8 mouse cellular contexts compared by ENCODE assay signal in the genomic region with DNA sequence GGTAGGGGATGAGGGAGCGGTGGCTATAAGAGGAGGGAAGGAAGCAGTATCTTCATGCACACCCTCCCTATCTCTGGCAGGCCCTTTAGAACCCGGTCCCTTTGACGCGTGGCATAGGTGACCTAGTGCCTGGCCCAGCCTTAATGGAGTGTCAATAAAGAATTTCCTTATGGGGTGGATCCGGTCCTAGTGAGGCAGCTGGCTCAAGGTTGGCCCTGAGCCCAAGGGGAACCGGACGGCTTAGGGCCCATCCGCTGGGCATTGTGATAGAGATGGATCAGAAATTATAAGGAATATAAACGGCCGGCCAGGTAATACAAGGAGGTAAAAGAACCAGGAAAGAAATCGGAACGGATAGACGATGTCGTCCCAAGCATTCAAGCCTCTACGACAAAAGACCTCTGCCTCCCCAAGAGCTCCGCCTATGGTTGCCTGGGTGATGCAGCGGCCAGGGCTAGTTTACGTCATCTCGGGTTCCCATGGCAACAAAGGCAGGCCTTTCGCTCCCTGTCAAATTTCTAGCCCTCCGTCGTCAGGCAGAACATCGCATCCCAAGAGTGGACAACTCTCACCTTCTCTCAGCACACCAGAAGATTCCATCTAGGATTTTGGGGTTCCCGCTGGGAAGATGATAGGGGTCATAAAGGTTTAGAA. TPM values are rescaled to one million over a fixed set of nuclear protein-coding genes. Genes with fewer than 3 reads are reported as not detected.
DNase-seq lines count a peak whose midpoint lies in the region; ATAC-seq and TF ChIP-seq lines count a peak whose summit lies in the region.

No protein-coding gene starts in this region.

- no peaks in the 10 kb centered on the region for H3K4me1 ChIP-seq in ES-E14 (ENCODE audit: control insufficient read depth in 2 of 2, insufficient read depth in 2 of 2, low read length in 2 of 2, poor library complexity in 1 of 2)
- H3K4me1 ChIP-seq in forebrain, embryonic 13.5 days = peaks cover 36% of the 10 kb centered on the region
- no peaks in the 10 kb centered on the region for H3K4me1 ChIP-seq in liver, postnatal 0 days (ENCODE audit: insufficient read depth)
- peaks cover 30% of the 10 kb centered on the region for H3K4me1 ChIP-seq in neural tube, embryonic 15.5 days

- TF ChIP-seq CTCF in liver, postnatal 0 days (IDR thresholded peaks at IDR 0.05; ENCODE audit: low read depth) = no peak; the same call in 1 of the 2 replicates

- peaks cover 23% of the 10 kb centered on the region for H3K27me3 ChIP-seq in forebrain, embryonic 13.5 days
- H3K27me3 ChIP-seq in liver, postnatal 0 days (ENCODE audit: insufficient read depth, low read length) = peaks cover 35% of the 10 kb centered on the region
- no peaks in the 10 kb centered on the region for H3K27me3 ChIP-seq in neural tube, embryonic 15.5 days (replicated peaks)

- H3K4me2 ChIP-seq in forebrain, embryonic 13.5 days = peak overlapping the region; percentile 66
- no peak overlapping the region for H3K4me2 ChIP-seq in liver, postnatal 0 days (ENCODE audit: low read depth, low read length)
- peak overlapping the region; percentile 71 for H3K4me2 ChIP-seq in neural tube, embryonic 15.5 days

- no peaks in the 10 kb centered on the region for H3K9me3 ChIP-seq in ES-E14 (ENCODE audit: control insufficient read depth, insufficient read depth, low read depth, low read length)
- H3K9me3 ChIP-seq in forebrain, embryonic 13.5 days (replicated peaks) = no peaks in the 10 kb centered on the region
- no peaks in the 10 kb centered on the region for H3K9me3 ChIP-seq in liver, postnatal 0 days (ENCODE audit: low read length)
- no peaks in the 10 kb centered on the region for H3K9me3 ChIP-seq in neural tube, embryonic 15.5 days (replicated peaks)

- in situ Hi-C loops in ES-E14 (cut with MboI; ENCODE audit: low sequenced_read_pairs in 2 of 2, unreplicated experiment in 2 of 2) = loop anchor here in 1 of 2 experiments (5.0 kb wide), 1 partner anchor 62 kb away; no protein-coding TSS in a partner anchor

- no peak overlapping the region for H3K27ac ChIP-seq in ES-E14 (ENCODE audit: insufficient read depth, low read depth, low read length, poor library complexity, severe bottlenecking)
- H3K27ac ChIP-seq in forebrain, embryonic 13.5 days = peak overlapping the region; percentile 84
- H3K27ac ChIP-seq in liver, postnatal 0 days (ENCODE audit: low read depth) = no peak overlapping the region
- H3K27ac ChIP-seq in neural tube, embryonic 15.5 days (replicated peaks) = peak overlapping the region; percentile 94

- H3K36me3 ChIP-seq in ES-E14 (ENCODE audit: control insufficient read depth, insufficient read depth, low read length, poor library complexity, severe bottlenecking) = no peaks in the 10 kb centered on the region
- no peaks in the 10 kb centered on the region for H3K36me3 ChIP-seq in forebrain, embryonic 13.5 days (ENCODE audit: poor library complexity, severe bottlenecking)
- H3K36me3 ChIP-seq in liver, postnatal 0 days (replicated peaks; ENCODE audit: insufficient read depth, low read length) = no peaks in the 10 kb centered on the region
- H3K36me3 ChIP-seq in neural tube, embryonic 15.5 days = peaks cover 5% of the 10 kb centered on the region; the same call in 1 of the 2 replicates

- H3K4me3 ChIP-seq in ES-E14 (ENCODE audit: insufficient read depth in 1 of 2, low read depth in 1 of 2, low read length in 2 of 2, poor library complexity in 1 of 2, severe bottlenecking in 1 of 2) = no peak overlapping the region
- H3K4me3 ChIP-seq in forebrain, embryonic 13.5 days = peak overlapping the region; percentile 44
- no peak overlapping the region for H3K4me3 ChIP-seq in liver, postnatal 0 days (ENCODE audit: low read depth, low read length)
- peak overlapping the region; percentile 49 for H3K4me3 ChIP-seq in neural tube, embryonic 15.5 days (replicated peaks)

- TF ChIP-seq EP300 in liver, postnatal 0 days (IDR thresholded peaks at IDR 0.05; ENCODE audit: low read depth) = no peak

- WGBS in forebrain, embryonic 13.5 days = 1% methylated on average over 24 of the region's 24 CpGs
- WGBS in liver, postnatal 0 days (ENCODE audit: insufficient replicate concordance) = 5% methylated on average over 24 of the region's 24 CpGs
- WGBS in neural tube, embryonic 15.5 days = 1% methylated on average over 24 of the region's 24 CpGs

- H3K9ac ChIP-seq in ES-E14 (ENCODE audit: insufficient read depth, low read depth, low read length, poor library complexity, severe bottlenecking) = no peak overlapping the region
- H3K9ac ChIP-seq in forebrain, embryonic 13.5 days = peak overlapping the region; percentile 65
- H3K9ac ChIP-seq in liver, postnatal 0 days (replicated peaks) = no peak overlapping the region
- H3K9ac ChIP-seq in neural tube, embryonic 15.5 days (replicated peaks) = peak overlapping the region; percentile 76

- peak; percentile 78 for DNase-seq in ES-E14 (ENCODE audit: low read depth, low spot score)
- DNase-seq in layer of hippocampus, adult 18-20 months (ENCODE audit: low spot score in 2 of 2) = peak; percentile 92 to 95
- peak; percentile 65 for DNase-seq in liver, postnatal 0 days
- peak; percentile 33 for DNase-seq in yolk sac, embryonic 10.5 days (ENCODE audit: low spot score)

- peak; percentile 85 for ATAC-seq in cerebellum, adult (ENCODE audit: insufficient number of reproducible peaks, low FRiP score, low TSS enrichment)
- ATAC-seq in forebrain, embryonic 13.5 days = peak; percentile 84
- peak; percentile 50; a peak in 3 of 4 replicates for ATAC-seq in hematopoietic stem cell, adult 5-6 weeks (replicated peaks in 1 of 2; ENCODE audit: insufficient read depth in 1 of 2, low FRiP score in 2 of 2, low TSS enrichment in 1 of 2, low read depth in 1 of 2, poor library complexity in 2 of 2, severe bottlenecking in 2 of 2)
- 0 out of 2 replicates have a peak, but pooled peaks have one; percentile 29 for ATAC-seq in liver, postnatal 0 days
- peak; percentile 79 for ATAC-seq in neural tube, embryonic 15.5 days (ENCODE audit: low FRiP score)

TF ChIP-seq in ES-E14, 5 proteins besides CTCF, POLR2A, EP300 and RAD21:
- no peak for TF ChIP-seq HCFC1 (IDR thresholded peaks at IDR 0.05; ENCODE audit: borderline replicate concordance, insufficient read depth, low read length)
- no peak for TF ChIP-seq ZNF384 (IDR thresholded peaks at IDR 0.05; ENCODE audit: low read depth, low read length)
- no peak for TF ChIP-seq ZC3H11A (IDR thresholded peaks at IDR 0.05; ENCODE audit: borderline replicate concordance, low read depth, low read length)
- no peak for TF ChIP-seq CHD2 (IDR thresholded peaks at IDR 0.05; ENCODE audit: low read depth, low read length)
- TF ChIP-seq MAFK (IDR thresholded peaks at IDR 0.05; ENCODE audit: insufficient read depth, low read depth, low read length) = no peak
TF ChIP-seq in ES-E14: peak in this region for 0.

RNA-seq across cellular contexts. Expression of gene Caly, which starts 1.7 kb away (rescaled TPM):
- total RNA-seq in ES-E14 (2012; rRNA removed) = 0.26 TPM in 1 of 2 replicates, not detected in the other
- polyA plus RNA-seq in forebrain, embryonic 13.5 days (2015; fragmentation: Nextera tagmentation; extraction: Ambion mirVana) = 46.4 and 58.4 TPM in 2 replicates
- total RNA-seq in hematopoietic stem cell, adult 5-6 weeks (2017) = not detected in 2 replicates
- 100 to 1,000 TPM; 269 to 293 TPM for total RNA-seq in layer of hippocampus, adult 18-20 months (2021)
- 0.29 and 0.47 TPM in 2 replicates for polyA plus RNA-seq in liver, postnatal 0 days (2015; fragmentation: Nextera tagmentation; extraction: Ambion mirVana)
- polyA plus RNA-seq in neural tube, embryonic 15.5 days (2015; fragmentation: Nextera tagmentation; extraction: Ambion mirVana) = 293 and 360 TPM in 2 replicates

RNA-seq across cellular contexts. Expression of gene Prap1, which starts 12.6 kb away (rescaled TPM):
- 0.49 TPM in 1 of 2 replicates, not detected in the other for total RNA-seq in ES-E14 (2012; rRNA removed)
- not detected in 2 replicates for polyA plus RNA-seq in forebrain, embryonic 13.5 days (2015; fragmentation: Nextera tagmentation; extraction: Ambion mirVana)
- not detected in 2 replicates for total RNA-seq in hematopoietic stem cell, adult 5-6 weeks (2017)
- total RNA-seq in layer of hippocampus, adult 18-20 months (2021) = not detected
- not detected in 2 replicates for polyA plus RNA-seq in liver, postnatal 0 days (2015; fragmentation: Nextera tagmentation; extraction: Ambion mirVana)
- polyA plus RNA-seq in neural tube, embryonic 15.5 days (2015; fragmentation: Nextera tagmentation; extraction: Ambion mirVana) = 7.2 TPM in 1 of 2 replicates, not detected in the other

RNA-seq across cellular contexts. Expression of gene Fuom, which starts 21.6 kb away (rescaled TPM):
- total RNA-seq in ES-E14 (2012; rRNA removed) = 6.6 and 11.9 TPM in 2 replicates
- polyA plus RNA-seq in forebrain, embryonic 13.5 days (2015; fragmentation: Nextera tagmentation; extraction: Ambion mirVana) = 19.3 and 19.6 TPM in 2 replicates
- total RNA-seq in hematopoietic stem cell, adult 5-6 weeks (2017) = 5.7 and 7.6 TPM in 2 replicates
- total RNA-seq in layer of hippocampus, adult 18-20 months (2021) = 10 to 100 TPM; 41.7 to 43.4 TPM
- 75.8 and 88.9 TPM in 2 replicates for polyA plus RNA-seq in liver, postnatal 0 days (2015; fragmentation: Nextera tagmentation; extraction: Ambion mirVana)
- 48.1 and 51.2 TPM in 2 replicates for polyA plus RNA-seq in neural tube, embryonic 15.5 days (2015; fragmentation: Nextera tagmentation; extraction: Ambion mirVana)

RNA-seq across cellular contexts. Expression of gene Msx3, which starts 31.7 kb away (rescaled TPM):
- 0.16 and 0.27 TPM in 2 replicates for total RNA-seq in ES-E14 (2012; rRNA removed)
- 1.2 and 2.0 TPM in 2 replicates for polyA plus RNA-seq in forebrain, embryonic 13.5 days (2015; fragmentation: Nextera tagmentation; extraction: Ambion mirVana)
- total RNA-seq in hematopoietic stem cell, adult 5-6 weeks (2017) = not detected in 2 replicates
- under 1 TPM in 1 of 2 experiments, not detected in 1; 0.15 TPM for total RNA-seq in layer of hippocampus, adult 18-20 months (2021)
- polyA plus RNA-seq in liver, postnatal 0 days (2015; fragmentation: Nextera tagmentation; extraction: Ambion mirVana) = not detected in 2 replicates
- polyA plus RNA-seq in neural tube, embryonic 15.5 days (2015; fragmentation: Nextera tagmentation; extraction: Ambion mirVana) = 2.8 and 3.3 TPM in 2 replicates

RNA-seq across cellular contexts. Expression of gene Paox, which starts 35.0 kb away (rescaled TPM):
- total RNA-seq in ES-E14 (2012; rRNA removed) = 9.1 and 15.5 TPM in 2 replicates
- 7.5 and 9.7 TPM in 2 replicates for polyA plus RNA-seq in forebrain, embryonic 13.5 days (2015; fragmentation: Nextera tagmentation; extraction: Ambion mirVana)
- total RNA-seq in hematopoietic stem cell, adult 5-6 weeks (2017) = 11.2 and 14.3 TPM in 2 replicates
- 1 to 10 TPM; 4.7 to 5.2 TPM for total RNA-seq in layer of hippocampus, adult 18-20 months (2021)
- polyA plus RNA-seq in liver, postnatal 0 days (2015; fragmentation: Nextera tagmentation; extraction: Ambion mirVana) = 14.0 and 17.5 TPM in 2 replicates
- 10.7 and 14.7 TPM in 2 replicates for polyA plus RNA-seq in neural tube, embryonic 15.5 days (2015; fragmentation: Nextera tagmentation; extraction: Ambion mirVana)

Comparison
In these comparisons a context has a peak if more than half of its experiments do, and no peak if none do; other contexts are left out.
1. DNase-seq: peak in every context shown above with its lines; median percentile 94 in layer of hippocampus, adult 18-20 months; 78 in ES-E14; 65 in liver, postnatal 0 days; 33 in yolk sac, embryonic 10.5 days.
2. H3K27ac ChIP-seq: peak in forebrain, embryonic 13.5 days (single experiment) and neural tube, embryonic 15.5 days (single experiment); none in ES-E14 (single experiment) and liver, postnatal 0 days (single experiment).
3. H3K4me3 ChIP-seq: peak in forebrain, embryonic 13.5 days (single experiment) and neural tube, embryonic 15.5 days (single experiment); none in ES-E14 (0 of 2) and liver, postnatal 0 days (single experiment).
4. H3K9ac ChIP-seq: peak in forebrain, embryonic 13.5 days (single experiment) and neural tube, embryonic 15.5 days (single experiment); none in ES-E14 (single experiment) and liver, postnatal 0 days (single experiment).
5. ATAC-seq: peak in every context shown above with its lines; median percentile 85 in cerebellum, adult; 84 in forebrain, embryonic 13.5 days; 79 in neural tube, embryonic 15.5 days; 50 in hematopoietic stem cell, adult 5-6 weeks; 29 in liver, postnatal 0 days.
6. RNA of gene Caly, which starts 1.7 kb away (total RNA-seq): 269 to 293 TPM in layer of hippocampus, adult 18-20 months; 0.26 TPM in ES-E14 and not detected in hematopoietic stem cell, adult 5-6 weeks; every median in the first group is over 100 times any median in the second.